Mouse (Mus musculus): ENCODE data around the gene Atpaf2. TPM values are rescaled to one million over a fixed set of nuclear protein-coding genes. Genes with fewer than 3 reads are reported as not detected.
A peak's percentile ranks its signal among the peaks of the same experiment; 100 is the strongest.
"Not testable (repeated sequence)": the region's sequence is repeated elsewhere in the genome, so short reads cannot be mapped to it uniquely, and the experiment has no call there.

Gene Atpaf2
- polyA plus RNA-seq (2015; fragmentation: Nextera tagmentation; extraction: Ambion mirVana): 46.4 and 55.0 TPM in 2 replicates

DNA sequence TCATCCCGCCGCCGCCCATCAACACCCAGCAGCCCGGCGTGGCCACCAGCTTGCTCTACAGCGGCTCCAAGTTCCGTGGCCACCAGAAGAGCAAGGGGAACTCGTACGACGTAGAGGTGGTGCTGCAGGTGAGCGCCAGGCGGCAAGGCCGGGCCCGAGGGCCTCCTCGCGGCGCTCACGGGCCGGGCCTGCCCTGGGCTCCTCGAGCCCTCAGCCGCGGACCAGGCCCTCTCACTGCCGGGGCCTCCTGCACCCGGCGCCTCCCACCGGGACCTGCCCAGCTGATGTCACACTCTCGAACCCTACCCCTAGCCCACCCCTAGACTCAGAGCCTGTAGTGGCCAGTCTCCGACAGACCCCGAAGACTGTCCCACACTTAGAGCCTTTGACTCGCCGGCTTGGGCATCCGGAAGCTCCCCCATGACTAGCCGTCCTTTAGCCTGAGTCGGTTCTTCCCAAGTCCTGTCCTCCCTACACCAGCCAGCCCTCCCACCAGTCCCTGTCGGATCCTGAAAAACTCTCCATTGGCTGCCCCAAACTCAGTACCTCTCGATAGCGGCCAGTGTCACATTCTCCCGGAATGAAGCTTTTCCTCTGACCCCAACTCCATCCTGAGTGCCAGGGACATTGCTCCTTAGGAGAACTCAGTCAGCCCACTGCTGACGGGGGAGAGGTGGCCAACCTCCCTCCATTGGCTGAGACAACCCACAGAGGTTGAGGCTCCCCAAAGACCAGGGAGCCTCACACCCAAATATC, at the start of gene Atpaf2:
TSS of gene Atpaf2 (minus strand) at position 741 of the 756 bp plus-strand sequence.
- Histone ChIP-seq H3K36me3 (no peaks in the 10 kb centered on the region), H3K9ac (peak within 1 kb of the TSS; percentile 87), H3K4me1 (replicated peaks) (peaks cover 30% of the 10 kb centered on the region), H3K4me3 (peak within 1 kb of the TSS; percentile 90), H3K9me3 (replicated peaks) (no peaks in the 10 kb centered on the region), H3K4me2 (peak within 1 kb of the TSS; percentile 90), H3K27me3 (no peaks in the 10 kb centered on the region), H3K27ac (peak within 1 kb of the TSS; percentile 87)
- WGBS: under 1% methylated on average over 39 of the region's 39 CpGs
- ATAC-seq (replicated peaks; ENCODE audit: insufficient number of reproducible peaks, insufficient read depth, low FRiP score, low read depth): peak; percentile 12; the same call in 1 of the 2 replicates

DNA sequence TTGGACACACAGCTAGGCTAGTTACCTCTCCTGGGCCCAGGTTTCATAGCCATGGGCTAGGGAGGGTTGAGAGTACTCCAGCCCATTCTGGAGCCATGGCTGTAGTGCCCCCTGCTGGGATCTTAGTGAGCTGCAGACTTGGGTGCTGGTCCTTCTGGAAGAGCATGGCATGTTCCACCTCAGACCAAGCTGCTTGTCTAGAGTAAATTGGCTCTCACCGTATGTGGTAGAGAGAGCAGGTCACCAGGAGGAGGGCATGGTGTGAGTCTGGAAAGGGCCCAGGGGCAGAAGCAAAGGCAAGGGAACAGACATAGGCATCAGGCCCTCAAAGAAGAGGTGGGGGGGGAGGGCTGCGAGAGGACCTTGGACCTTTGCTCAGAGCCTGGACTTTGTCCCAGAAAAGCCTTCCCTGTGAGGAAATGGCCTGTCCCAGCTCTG, 47.7 kb upstream of the Atpaf2 start:
- Histone ChIP-seq H3K4me3 (no peak overlapping the region), H3K9me3 (replicated peaks) (no peaks in the 10 kb centered on the region), H3K27ac (no peak overlapping the region), H3K27me3 (no peaks in the 10 kb centered on the region), H3K4me2 (no peak overlapping the region), H3K9ac (no peak overlapping the region), H3K4me1 (replicated peaks) (no peaks in the 10 kb centered on the region), H3K36me3 (peaks cover 79% of the 10 kb centered on the region)
- no peak for ATAC-seq (replicated peaks; ENCODE audit: insufficient number of reproducible peaks, insufficient read depth, low FRiP score, low read depth)
- 87% methylated on average over 2 of the region's 2 CpGs for WGBS

DNA sequence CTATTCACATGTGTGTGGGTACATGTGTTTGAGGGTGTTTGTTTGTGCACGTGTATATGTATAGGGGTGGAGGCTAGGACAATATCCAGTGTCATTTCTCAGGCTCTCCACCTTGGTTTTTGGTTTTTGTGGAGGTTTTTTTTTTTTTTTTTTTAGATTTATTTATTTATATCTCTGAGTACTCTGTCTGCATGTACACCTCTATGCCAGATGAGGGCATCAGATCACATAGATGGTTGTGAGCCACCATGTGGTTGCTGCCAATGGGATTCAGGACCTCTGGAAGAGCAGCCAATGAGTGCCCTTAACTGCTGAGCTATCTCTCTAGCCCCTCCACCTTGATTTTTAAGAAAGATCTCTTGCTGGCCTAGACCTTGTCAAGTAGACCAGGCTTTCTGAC, 39.7 kb upstream of the Atpaf2 start:
- H3K36me3 ChIP-seq: peaks cover 56% of the 10 kb centered on the region
- H3K4me3 ChIP-seq: no peak overlapping the region
- H3K9me3 ChIP-seq (replicated peaks): no peaks in the 10 kb centered on the region
- H3K4me1 ChIP-seq (replicated peaks): peaks cover 11% of the 10 kb centered on the region
- H3K4me2 ChIP-seq: no peak overlapping the region
- H3K27me3 ChIP-seq: no peaks in the 10 kb centered on the region
- ATAC-seq (replicated peaks; ENCODE audit: insufficient number of reproducible peaks, insufficient read depth, low FRiP score, low read depth): no peak
- no peak overlapping the region for H3K27ac ChIP-seq
- 93% methylated on average over 1 of the region's 1 CpGs for WGBS
- no peak overlapping the region for H3K9ac ChIP-seq

DNA sequence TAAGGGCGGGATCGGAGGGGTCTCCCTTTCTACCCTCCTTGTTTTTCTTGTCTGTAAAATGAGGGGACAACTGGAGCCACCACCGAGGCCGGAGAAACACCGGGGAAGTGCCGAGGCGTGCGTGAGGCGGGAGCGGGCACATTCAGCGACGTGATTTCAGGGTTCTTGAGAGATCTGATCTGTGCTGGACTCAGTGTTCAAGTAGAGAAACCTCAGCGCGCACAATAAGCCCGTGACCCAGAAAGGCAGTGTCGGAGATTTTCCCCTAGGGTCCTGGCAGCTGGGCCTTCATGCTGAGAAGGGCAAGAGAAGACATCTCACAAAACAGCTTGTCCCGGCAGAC, 36.5 kb upstream of the Atpaf2 start:
- peak overlapping the region; percentile 83 for H3K4me3 ChIP-seq
- WGBS: under 1% methylated on average over 17 of the region's 17 CpGs
- peak overlapping the region; percentile 80 for H3K4me2 ChIP-seq
- H3K27me3 ChIP-seq: 0 out of 2 replicates have a peak, but pooled peaks cover 4% of the 10 kb centered on the region
- peak overlapping the region; percentile 72 for H3K27ac ChIP-seq
- ATAC-seq (replicated peaks; ENCODE audit: insufficient number of reproducible peaks, insufficient read depth, low FRiP score, low read depth): no peak
- H3K9me3 ChIP-seq (replicated peaks): no peaks in the 10 kb centered on the region
- peak overlapping the region; percentile 80 for H3K9ac ChIP-seq
- H3K36me3 ChIP-seq: peaks cover 26% of the 10 kb centered on the region
- H3K4me1 ChIP-seq (replicated peaks): peaks cover 11% of the 10 kb centered on the region

DNA sequence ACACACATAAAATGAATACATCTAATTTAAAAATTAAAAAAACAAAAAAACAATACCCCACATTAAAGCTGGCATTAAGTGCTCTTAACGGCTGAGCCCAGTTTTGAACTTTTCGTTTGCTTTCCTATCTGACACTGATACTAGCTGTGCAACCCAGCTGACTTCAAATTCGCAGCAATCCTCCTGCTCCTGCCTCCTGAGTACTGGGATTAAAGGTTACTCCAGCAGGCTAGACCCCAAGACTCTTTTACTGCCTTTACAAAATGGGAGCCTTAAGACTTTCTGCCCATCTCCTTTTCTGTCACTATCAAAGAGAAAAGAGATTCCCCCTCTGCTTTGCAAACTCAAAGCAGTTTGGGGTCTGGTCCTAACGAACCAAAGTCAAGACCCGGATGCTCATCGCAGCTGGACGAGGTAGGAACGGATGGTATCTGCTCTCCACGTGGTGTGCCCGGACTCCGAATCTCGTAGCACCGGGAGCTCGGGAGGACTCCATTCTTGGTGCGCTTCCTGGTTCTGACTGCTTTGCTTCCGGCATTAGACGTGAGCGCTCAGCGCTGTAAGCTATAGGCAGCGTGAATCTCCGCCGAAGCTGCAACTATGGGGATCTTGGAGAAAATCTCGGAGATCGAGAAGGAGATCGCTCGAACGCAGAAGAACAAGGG, 36.0 kb upstream of the Atpaf2 start, which contains the start of gene Drg2:
TSS of gene Drg2 (plus strand) at position 512 of the 665 bp plus-strand sequence.
- 0 out of 2 replicates have a peak, but pooled peaks cover 4% of the 10 kb centered on the region for H3K27me3 ChIP-seq
- WGBS: 4% methylated on average over 27 of the region's 27 CpGs
- peak within 1 kb of the TSS; percentile 80 for H3K4me2 ChIP-seq
- H3K36me3 ChIP-seq: peaks cover 21% of the 10 kb centered on the region
- peak within 1 kb of the TSS; percentile 80 for H3K9ac ChIP-seq
- peak within 1 kb of the TSS; percentile 72 for H3K27ac ChIP-seq
- H3K4me1 ChIP-seq (replicated peaks): peaks cover 11% of the 10 kb centered on the region
- ATAC-seq (replicated peaks; ENCODE audit: insufficient number of reproducible peaks, insufficient read depth, low FRiP score, low read depth): peak; percentile 63; the same call in 1 of the 2 replicates
- peak within 1 kb of the TSS; percentile 83 for H3K4me3 ChIP-seq
- no peaks in the 10 kb centered on the region for H3K9me3 ChIP-seq (replicated peaks)

DNA sequence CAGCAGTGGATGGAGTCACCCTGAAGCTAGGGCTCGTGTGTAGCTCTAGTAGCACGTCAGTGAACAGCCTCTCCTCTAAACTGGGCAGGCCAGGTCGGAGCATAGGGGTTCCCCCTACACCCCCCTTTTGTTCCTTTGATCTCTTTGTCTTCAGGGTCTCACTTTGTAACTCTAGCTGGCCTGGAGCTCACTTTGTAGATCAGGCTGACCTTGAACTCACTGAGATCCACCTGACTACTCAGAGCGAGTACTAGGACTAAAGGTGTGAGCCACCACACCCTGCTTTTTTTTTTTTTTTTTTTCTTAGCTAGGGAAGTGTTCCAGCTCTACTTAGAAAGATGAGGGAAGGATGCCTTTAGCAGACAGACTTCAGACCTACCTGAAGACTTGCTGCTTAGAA, 25.8 kb upstream of the Atpaf2 start:
- WGBS: 80% methylated on average over 4 of the region's 4 CpGs
- no peak for ATAC-seq (replicated peaks; ENCODE audit: insufficient number of reproducible peaks, insufficient read depth, low FRiP score, low read depth)
- H3K4me3 ChIP-seq: no peak overlapping the region
- H3K27ac ChIP-seq: no peak overlapping the region
- no peaks in the 10 kb centered on the region for H3K4me1 ChIP-seq (replicated peaks)
- no peak overlapping the region for H3K4me2 ChIP-seq
- H3K9ac ChIP-seq: no peak overlapping the region
- no peaks in the 10 kb centered on the region for H3K27me3 ChIP-seq
- H3K36me3 ChIP-seq: peaks cover 27% of the 10 kb centered on the region
- no peaks in the 10 kb centered on the region for H3K9me3 ChIP-seq (replicated peaks)

DNA sequence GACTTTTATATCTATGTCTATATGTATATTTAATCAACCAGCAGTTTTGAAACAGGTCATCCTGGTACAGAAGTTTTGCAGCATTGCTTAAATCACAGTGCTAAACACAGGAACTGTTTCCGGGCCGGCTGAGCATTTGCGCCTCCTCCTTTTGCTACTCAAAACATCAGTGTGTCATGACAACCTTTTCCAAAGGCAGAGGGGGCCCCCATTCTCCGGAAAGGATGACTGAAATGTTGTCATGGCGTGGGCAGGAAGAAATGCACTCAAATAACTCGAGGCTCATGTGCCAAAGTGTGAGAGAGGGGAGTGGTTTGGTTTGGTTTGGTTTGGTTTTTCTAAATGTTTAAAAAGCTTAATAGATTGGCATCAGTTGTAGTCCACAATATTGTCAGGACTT, 24.6 kb upstream of the Atpaf2 start:
- Histone ChIP-seq H3K27me3 (no peaks in the 10 kb centered on the region), H3K4me3 (no peak overlapping the region), H3K36me3 (peaks cover 31% of the 10 kb centered on the region), H3K4me2 (no peak overlapping the region), H3K4me1 (replicated peaks) (no peaks in the 10 kb centered on the region), H3K9me3 (replicated peaks) (no peaks in the 10 kb centered on the region), H3K9ac (no peak overlapping the region), H3K27ac (no peak overlapping the region)
- 83% methylated on average over 6 of the region's 6 CpGs for WGBS
- ATAC-seq (replicated peaks; ENCODE audit: insufficient number of reproducible peaks, insufficient read depth, low FRiP score, low read depth): no peak

DNA sequence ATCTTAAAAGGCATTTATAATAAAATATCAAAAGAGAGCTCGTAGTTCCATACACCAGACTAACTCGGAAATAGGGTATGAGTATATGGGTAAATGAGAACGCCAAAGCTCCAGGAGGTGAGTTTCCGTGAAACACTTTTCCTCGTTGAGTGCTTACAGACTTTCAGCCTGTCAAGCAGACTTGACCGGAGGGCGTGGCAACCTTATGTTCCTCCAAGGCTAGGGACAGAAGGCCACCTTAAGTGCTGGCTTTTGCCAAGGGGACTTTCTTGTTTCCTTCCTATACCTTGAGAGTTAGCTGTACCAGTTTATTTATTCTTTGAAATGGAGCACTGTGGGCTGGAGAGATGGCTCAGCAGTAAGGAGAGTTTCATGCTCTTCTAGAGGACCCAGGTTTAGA, 21.9 kb upstream of the Atpaf2 start:
- Histone ChIP-seq H3K9me3 (replicated peaks) (no peaks in the 10 kb centered on the region), H3K27ac (no peak overlapping the region), H3K4me1 (replicated peaks) (no peaks in the 10 kb centered on the region), H3K36me3 (peaks cover 53% of the 10 kb centered on the region), H3K27me3 (no peaks in the 10 kb centered on the region), H3K4me2 (no peak overlapping the region), H3K4me3 (no peak overlapping the region), H3K9ac (no peak overlapping the region)
- WGBS: 50% methylated on average over 7 of the region's 7 CpGs
- no peak for ATAC-seq (replicated peaks; ENCODE audit: insufficient number of reproducible peaks, insufficient read depth, low FRiP score, low read depth)

DNA sequence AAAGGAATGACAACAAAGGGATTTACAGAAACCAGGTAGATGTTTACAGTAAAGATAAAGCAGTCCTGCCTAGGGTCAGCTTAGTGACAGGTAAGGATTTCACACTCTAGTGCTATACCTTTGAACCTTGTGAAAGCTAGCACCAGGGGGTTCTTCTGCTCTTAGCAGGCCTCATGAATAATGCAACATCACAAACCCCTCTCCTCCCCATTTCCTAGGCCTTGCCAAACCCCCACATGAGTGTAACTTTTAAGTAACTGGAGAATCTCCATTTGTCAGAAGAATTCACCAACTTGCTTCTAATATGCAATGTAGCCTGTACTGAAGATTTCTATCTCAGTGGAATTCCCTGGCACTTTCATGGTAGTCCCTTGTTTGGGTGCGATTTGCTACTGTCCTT, 21.4 kb upstream of the Atpaf2 start:
- H3K27me3 ChIP-seq; H3K9ac ChIP-seq; H3K4me2 ChIP-seq; H3K27ac ChIP-seq; H3K4me3 ChIP-seq; H3K4me1 ChIP-seq (replicated peaks); ATAC-seq (replicated peaks; ENCODE audit: insufficient number of reproducible peaks, insufficient read depth, low FRiP score, low read depth); H3K9me3 ChIP-seq (replicated peaks): not testable (repeated sequence)
- 28% methylated on average over 1 of the region's 1 CpGs for WGBS
- H3K36me3 ChIP-seq: peaks cover 59% of the 10 kb centered on the region

DNA sequence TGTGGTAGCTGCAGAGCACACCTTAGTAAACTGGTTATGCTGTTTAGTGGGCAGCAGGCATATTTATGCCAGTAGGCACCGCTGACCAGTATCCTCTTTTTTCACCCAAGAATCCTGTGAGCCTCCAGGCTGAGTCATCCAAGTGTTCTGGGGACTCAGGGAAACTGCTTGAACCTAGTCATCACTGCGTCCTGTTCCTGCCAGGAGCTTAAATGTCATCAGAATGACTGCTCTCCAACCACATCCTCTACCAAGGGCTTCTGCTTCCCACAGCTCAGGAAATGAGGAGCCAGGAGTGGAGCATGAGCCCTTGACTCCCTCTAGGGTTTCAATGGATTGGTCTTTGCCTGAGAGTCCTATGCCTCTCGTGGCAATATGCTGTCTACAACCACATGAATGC, 18.4 kb upstream of the Atpaf2 start:
- no peak overlapping the region for H3K4me3 ChIP-seq
- H3K4me2 ChIP-seq: no peak overlapping the region
- 84% methylated on average over 3 of the region's 3 CpGs for WGBS
- H3K9ac ChIP-seq: no peak overlapping the region
- no peaks in the 10 kb centered on the region for H3K4me1 ChIP-seq (replicated peaks)
- H3K27ac ChIP-seq: no peak overlapping the region
- ATAC-seq (replicated peaks; ENCODE audit: insufficient number of reproducible peaks, insufficient read depth, low FRiP score, low read depth): no peak
- H3K9me3 ChIP-seq (replicated peaks): no peaks in the 10 kb centered on the region
- no peaks in the 10 kb centered on the region for H3K27me3 ChIP-seq
- H3K36me3 ChIP-seq: peaks cover 64% of the 10 kb centered on the region

DNA sequence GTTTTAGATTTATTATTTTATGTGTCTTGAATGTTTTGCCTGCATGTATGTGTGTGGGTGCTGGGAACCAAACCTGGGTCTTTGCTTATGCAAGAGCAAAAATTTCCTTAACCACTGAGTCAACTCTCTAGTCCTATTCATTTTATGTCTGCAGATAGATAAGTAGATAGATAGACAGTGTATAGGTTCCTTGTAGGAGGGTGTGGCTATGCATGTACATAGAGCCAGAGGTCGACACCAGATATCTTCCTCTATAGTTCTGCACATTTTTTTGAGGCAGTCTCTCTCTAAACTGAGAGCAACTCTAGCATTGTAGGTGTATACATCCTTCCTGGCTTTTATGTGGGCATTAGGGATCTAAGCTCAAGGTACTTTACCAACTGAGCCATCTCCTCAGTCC, 16.9 kb upstream of the Atpaf2 start:
- no peak for ATAC-seq (replicated peaks; ENCODE audit: insufficient number of reproducible peaks, insufficient read depth, low FRiP score, low read depth)
- Histone ChIP-seq H3K9ac (no peak overlapping the region), H3K36me3 (peaks cover 64% of the 10 kb centered on the region), H3K27ac (no peak overlapping the region), H3K9me3 (replicated peaks) (no peaks in the 10 kb centered on the region), H3K4me2 (no peak overlapping the region), H3K4me3 (no peak overlapping the region), H3K27me3 (no peaks in the 10 kb centered on the region), H3K4me1 (replicated peaks) (no peaks in the 10 kb centered on the region)
- WGBS: 81% methylated on average over 1 of the region's 1 CpGs
